Mouse (Mus musculus) neural tube, embryonic 12.5 days (tissue): Measurements from ENCODE around the gene Zfp747. TPM values are rescaled to one million over a fixed set of nuclear protein-coding genes. Genes with fewer than 3 reads are reported as not detected.
"Not testable (repeated sequence)": the region's sequence is repeated elsewhere in the genome, so short reads cannot be mapped to it uniquely, and the experiment has no call there.

Source experiments
- ATAC-seq: fragments of 200-750 bp; cut with Nextera tagmentation; 2 replicates; pipeline ENCODE4 v1.8.0; 2017; ENCODE audit warnings: low read depth, mild to moderate bottlenecking, moderate TSS enrichment, moderate library complexity; ENCODE audit not compliant: low FRiP score
- H3K27ac ChIP-seq: fragments of 300-500 bp; sonication (generic); 2 replicates; pipeline ENCODE4 v1.5.1; 2016
- H3K27me3 ChIP-seq: fragments of 300-500 bp; sonication (generic); replicated peaks from 2 replicates; pipeline ENCODE4 v1.6.1; 2016; ENCODE audit warnings: mild to moderate bottlenecking
- H3K36me3 ChIP-seq: fragments of 300-500 bp; sonication (generic); 2 replicates; pipeline ENCODE4 v1.6.1; 2016; ENCODE audit warnings: mild to moderate bottlenecking
- H3K4me1 ChIP-seq: fragments of 300-500 bp; sonication (generic); 2 replicates; pipeline ENCODE4 v1.6.1; 2016
- H3K4me2 ChIP-seq: fragments of 300-500 bp; sonication (generic); replicated peaks from 2 replicates; pipeline ENCODE4 v1.6.1; 2016; ENCODE audit warnings: mild to moderate bottlenecking
- H3K4me3 ChIP-seq: fragments of 300-500 bp; sonication (generic); 2 replicates; pipeline ENCODE4 v1.5.1; 2016
- H3K9ac ChIP-seq: fragments of 300-500 bp; sonication (generic); 2 replicates; pipeline ENCODE4 v1.6.1; 2016; ENCODE audit warnings: mild to moderate bottlenecking
- H3K9me3 ChIP-seq: fragments of 300-500 bp; sonication (generic); 2 replicates; pipeline ENCODE4 v1.6.1; 2016; ENCODE audit warnings: mild to moderate bottlenecking
- WGBS: fragments of 180-500 bp; shearing (Covaris S2); methylation state at CpG from one replicate; pipeline ENCODE4 v1.1.7; 2016; 5-methylcytosine and 5-hydroxymethylcytosine counted together
- polyA plus RNA-seq: library from polyadenylated mRNA; unstranded; fragments of >200 nt; fragmentation: Nextera tagmentation; extraction: Ambion mirVana; gene quantifications from 2 replicates; pipeline ENCODE4 v1.2.1, GENCODE M21; 2016

The Zfp747 gene
- polyA plus RNA-seq, 1 experiment from 2014 or later: 7.2 TPM

- no peak for ATAC-seq
- Histone ChIP-seq H3K9me3 (no peaks in the 10 kb centered on the region), H3K9ac (peak overlapping the region; percentile 58; the same call in 1 of the 2 replicates), H3K27ac (no peak overlapping the region), H3K4me3 (peak overlapping the region; percentile 33; the same call in 1 of the 2 replicates), H3K36me3 (no peaks in the 10 kb centered on the region), H3K4me1 (peaks cover 9% of the 10 kb centered on the region; the same call in 1 of the 2 replicates), H3K27me3 (peaks cover 12% of the 10 kb centered on the region), H3K4me2 (peak overlapping the region; percentile 75)
- WGBS: 61% methylated on average over 4 of the region's 4 CpGs
These were observed 11.7 kb downstream of the Zfp747 start for GRCm38 (mm10) chr7:127364166-127364565.

- Histone ChIP-seq H3K4me3 (peak overlapping the region; percentile 33), H3K4me2 (peak overlapping the region; percentile 75), H3K36me3 (no peaks in the 10 kb centered on the region), H3K27ac (no peak overlapping the region), H3K27me3 (peaks cover 12% of the 10 kb centered on the region), H3K9me3 (no peaks in the 10 kb centered on the region), H3K4me1 (peaks cover 9% of the 10 kb centered on the region; the same call in 1 of the 2 replicates), H3K9ac (peak overlapping the region; percentile 58)
- WGBS: 2% methylated on average over 24 of the region's 24 CpGs
- ATAC-seq: 0 out of 2 replicates have a peak, but pooled peaks have one; percentile 25
These were observed 12.4 kb downstream of the Zfp747 start for GRCm38 (mm10) chr7:127363475-127363921.

- Histone ChIP-seq H3K4me2 (peak overlapping the region; percentile 38), H3K27me3 (peaks cover 12% of the 10 kb centered on the region)
- H3K27ac ChIP-seq, H3K4me1 ChIP-seq, ATAC-seq, H3K4me3 ChIP-seq, H3K36me3 ChIP-seq, H3K9ac ChIP-seq, H3K9me3 ChIP-seq: not testable (repeated sequence)
- 24% methylated on average over 13 of the region's 13 CpGs for WGBS
These were observed 13.4 kb downstream of the Zfp747 start for GRCm38 (mm10) chr7:127362418-127362817.

GRCm38 (mm10) chr7:127361449-127361848, 14.4 kb downstream of the Zfp747 start:
- Histone ChIP-seq H3K27ac (no peak overlapping the region), H3K4me3 (no peak overlapping the region), H3K4me1 (peaks cover 9% of the 10 kb centered on the region; the same call in 1 of the 2 replicates), H3K36me3 (no peaks in the 10 kb centered on the region), H3K4me2 (no peak overlapping the region), H3K9ac (no peak overlapping the region), H3K9me3 (no peaks in the 10 kb centered on the region), H3K27me3 (peaks cover 12% of the 10 kb centered on the region)
- WGBS: 54% methylated on average over 13 of the region's 13 CpGs
- ATAC-seq: no peak

GRCm38 (mm10) chr7:127360265-127360664, 15.6 kb downstream of the Zfp747 start:
- WGBS: 87% methylated on average over 4 of the region's 4 CpGs
- H3K4me3 ChIP-seq: no peak overlapping the region

GRCm38 (mm10) chr7:127358472-127358871, 17.4 kb downstream of the Zfp747 start:
- no peaks in the 10 kb centered on the region for H3K9me3 ChIP-seq
- H3K4me2 ChIP-seq: no peak overlapping the region
- peaks cover 2% of the 10 kb centered on the region; the same call in 1 of the 2 replicates for H3K4me1 ChIP-seq
- peaks cover 7% of the 10 kb centered on the region for H3K27me3 ChIP-seq
- no peak for ATAC-seq
- H3K4me3 ChIP-seq: no peak overlapping the region
- no peak overlapping the region for H3K9ac ChIP-seq
- WGBS: 75% methylated on average over 4 of the region's 4 CpGs
- no peak overlapping the region for H3K27ac ChIP-seq
- H3K36me3 ChIP-seq: no peaks in the 10 kb centered on the region

More at GRCm38 (mm10) chr7:127360265-127360664, 15.6 kb downstream of the Zfp747 start:
- no peak for ATAC-seq
- peaks cover 9% of the 10 kb centered on the region; the same call in 1 of the 2 replicates for H3K4me1 ChIP-seq
- no peak overlapping the region for H3K9ac ChIP-seq
- no peaks in the 10 kb centered on the region for H3K9me3 ChIP-seq
- no peak overlapping the region for H3K4me2 ChIP-seq
- H3K27me3 ChIP-seq: peaks cover 12% of the 10 kb centered on the region
- H3K27ac ChIP-seq: no peak overlapping the region
- H3K36me3 ChIP-seq: no peaks in the 10 kb centered on the region

- no peak overlapping the region for H3K9ac ChIP-seq
- ATAC-seq: no peak
- peaks cover 7% of the 10 kb centered on the region for H3K27me3 ChIP-seq
- H3K4me1 ChIP-seq: no peaks in the 10 kb centered on the region
- H3K4me2 ChIP-seq: no peak overlapping the region
- H3K4me3 ChIP-seq: no peak overlapping the region
- 79% methylated on average over 2 of the region's 2 CpGs for WGBS
- no peak overlapping the region for H3K27ac ChIP-seq
- H3K9me3 ChIP-seq: no peaks in the 10 kb centered on the region
- H3K36me3 ChIP-seq: no peaks in the 10 kb centered on the region
These were observed 18.0 kb downstream of the Zfp747 start for GRCm38 (mm10) chr7:127357871-127358270.

GRCm38 (mm10) chr7:127355796-127356195, 20.1 kb downstream of the Zfp747 start:
- H3K27me3 ChIP-seq: 0 out of 2 replicates have a peak, but pooled peaks cover 3% of the 10 kb centered on the region
- no peak for ATAC-seq
- no peaks in the 10 kb centered on the region for H3K36me3 ChIP-seq
- 65% methylated on average over 3 of the region's 3 CpGs for WGBS
- H3K9me3 ChIP-seq: no peaks in the 10 kb centered on the region
- H3K4me2 ChIP-seq: no peak overlapping the region
- no peak overlapping the region for H3K27ac ChIP-seq
- H3K4me3 ChIP-seq: no peak overlapping the region
- no peaks in the 10 kb centered on the region for H3K4me1 ChIP-seq
- no peak overlapping the region for H3K9ac ChIP-seq

- Histone ChIP-seq H3K27me3 (no peaks in the 10 kb centered on the region), H3K4me1 (peaks cover 5% of the 10 kb centered on the region; the same call in 1 of the 2 replicates), H3K4me3 (no peak overlapping the region), H3K9me3 (no peaks in the 10 kb centered on the region), H3K4me2 (no peak overlapping the region), H3K9ac (no peak overlapping the region), H3K27ac (no peak overlapping the region), H3K36me3 (no peaks in the 10 kb centered on the region)
- 91% methylated on average over 5 of the region's 5 CpGs for WGBS
- ATAC-seq: no peak
These were observed 24.4 kb downstream of the Zfp747 start for GRCm38 (mm10) chr7:127351230-127352004.

- H3K27ac ChIP-seq: no peak overlapping the region
- peak overlapping the region; percentile 94 for H3K4me3 ChIP-seq
- H3K9me3 ChIP-seq: no peaks in the 10 kb centered on the region
- peak overlapping the region; percentile 81 for H3K4me2 ChIP-seq
- 14% methylated on average over 8 of the region's 8 CpGs for WGBS
- peak overlapping the region; percentile 93; the same call in 1 of the 2 replicates for H3K9ac ChIP-seq
- H3K27me3 ChIP-seq: no peaks in the 10 kb centered on the region
- peaks cover 19% of the 10 kb centered on the region for H3K36me3 ChIP-seq
- no peak for ATAC-seq
- peaks cover 16% of the 10 kb centered on the region for H3K4me1 ChIP-seq
These were observed 29.2 kb downstream of the Zfp747 start for GRCm38 (mm10) chr7:127346676-127347075.

- H3K9ac ChIP-seq: peak within 1 kb of the TSS; percentile 93
- no peaks in the 10 kb centered on the region for H3K27me3 ChIP-seq
- ATAC-seq: peak; percentile 95
- H3K4me3 ChIP-seq: peak within 1 kb of the TSS; percentile 94
- H3K27ac ChIP-seq: peak within 1 kb of the TSS; percentile 80
- under 1% methylated on average over 76 of the region's 76 CpGs for WGBS
- no peaks in the 10 kb centered on the region for H3K9me3 ChIP-seq
- H3K4me1 ChIP-seq: peaks cover 16% of the 10 kb centered on the region
- H3K4me2 ChIP-seq: peak within 1 kb of the TSS; percentile 81
- peaks cover 24% of the 10 kb centered on the region for H3K36me3 ChIP-seq
These were observed 30.1 kb downstream of the Zfp747 start, which contains the start of gene Zfp768 for GRCm38 (mm10) chr7:127345512-127346325. Gene Zfp768, minus strand, starts transcription at chr7:127345589.

GRCm38 (mm10) chr7:127345092-127345491, 30.8 kb downstream of the Zfp747 start:
- H3K4me2 ChIP-seq: peak overlapping the region; percentile 81
- H3K4me3 ChIP-seq: peak overlapping the region; percentile 94
- under 1% methylated on average over 42 of the region's 42 CpGs for WGBS
- H3K9me3 ChIP-seq: no peaks in the 10 kb centered on the region
- H3K9ac ChIP-seq: peak overlapping the region; percentile 93
- ATAC-seq: peak; percentile 34; the same call in 1 of the 2 replicates
- H3K36me3 ChIP-seq: peaks cover 24% of the 10 kb centered on the region
- peak overlapping the region; percentile 80; the same call in 1 of the 2 replicates for H3K27ac ChIP-seq
- H3K27me3 ChIP-seq: no peaks in the 10 kb centered on the region
- H3K4me1 ChIP-seq: peaks cover 16% of the 10 kb centered on the region
